Mouse (Mus musculus) kidney, postnatal 10 days (tissue): ENCODE measurements around the gene Nrarp.

Experiments
- DNase-seq: peaks from one replicate; pipeline ENCODE4 v3.0.0; 2021; ENCODE audit warnings: mixed read lengths

Nrarp gene

GRCm38 (mm10) chr2:25180478-25180903 is at the start of gene Nrarp:
Gene Nrarp (plus strand): TSS chr2:25180758.
- peak; percentile 96 for DNase-seq

GRCm38 (mm10) chr2:25131601-25132000 is 49.0 kb upstream of the Nrarp start:
- no peak for DNase-seq

GRCm38 (mm10) chr2:25137832-25138231 is 42.7 kb upstream of the Nrarp start:
- DNase-seq: no peak

- DNase-seq: no peak
Observed at GRCm38 (mm10) chr2:25141185-25141584, 39.4 kb upstream of the Nrarp start.

GRCm38 (mm10) chr2:25141921-25142320 is 38.6 kb upstream of the Nrarp start:
- no peak for DNase-seq

GRCm38 (mm10) chr2:25145346-25145745 is 35.2 kb upstream of the Nrarp start:
- peak; percentile 78 for DNase-seq

GRCm38 (mm10) chr2:25147398-25147797 is 33.2 kb upstream of the Nrarp start:
- no peak for DNase-seq

- DNase-seq: no peak
Observed at GRCm38 (mm10) chr2:25147892-25148291, 32.7 kb upstream of the Nrarp start.

GRCm38 (mm10) chr2:25149643-25150042 is 30.9 kb upstream of the Nrarp start:
- no peak for DNase-seq

GRCm38 (mm10) chr2:25151280-25151956 is 29.1 kb upstream of the Nrarp start:
- DNase-seq: no peak

GRCm38 (mm10) chr2:25156177-25156576 is 24.4 kb upstream of the Nrarp start:
- DNase-seq: no peak

- DNase-seq: no peak
Observed at GRCm38 (mm10) chr2:25156990-25157389, 23.6 kb upstream of the Nrarp start.

- DNase-seq: peak; percentile 70
Observed at GRCm38 (mm10) chr2:25157655-25158054, 22.9 kb upstream of the Nrarp start.

GRCm38 (mm10) chr2:25167481-25167880 is 13.1 kb upstream of the Nrarp start:
- no peak for DNase-seq

GRCm38 (mm10) chr2:25167919-25168664 is 12.5 kb upstream of the Nrarp start:
- DNase-seq: peak; percentile 90

- no peak for DNase-seq
Observed at GRCm38 (mm10) chr2:25168665-25168978, 11.9 kb upstream of the Nrarp start.

- peak; percentile 52 for DNase-seq
Observed at GRCm38 (mm10) chr2:25169778-25170177, 10.8 kb upstream of the Nrarp start.

GRCm38 (mm10) chr2:25170326-25171100 is 10.0 kb upstream of the Nrarp start:
- no peak for DNase-seq

GRCm38 (mm10) chr2:25171101-25171768 is 9.3 kb upstream of the Nrarp start:
- DNase-seq: no peak

- no peak for DNase-seq
Observed at GRCm38 (mm10) chr2:25171769-25172153, 8.8 kb upstream of the Nrarp start.

- no peak for DNase-seq
Observed at GRCm38 (mm10) chr2:25172629-25173028, 7.9 kb upstream of the Nrarp start.

- no peak for DNase-seq
Observed at GRCm38 (mm10) chr2:25173821-25174220, 6.7 kb upstream of the Nrarp start.
